Mouse (Mus musculus) spleen, adult 2 months (tissue): ENCODE data around the gene Ctnnd2.

Experiments used
- CTCF ChIP-seq: fragments of 200-500 bp; IDR thresholded peaks from 2 replicates; pipeline ENCODE4 v1.5.1; 2011; ENCODE audit warnings: mild to moderate bottlenecking, inconsistent platforms; ENCODE audit not compliant: insufficient read depth, insufficient read length, insufficient replicate concordance; ENCODE audit errors: extremely low read depth
- POLR2A ChIP-seq: fragments of 200-500 bp; IDR thresholded peaks from 2 replicates; pipeline ENCODE4 v1.6.1; 2011; ENCODE audit warnings: low read depth, low read length, inconsistent platforms

- TF ChIP-seq CTCF (no peak), POLR2A (no peak)
Observed at GRCm38 (mm10) chr15:30700762-30701161, 528.4 kb downstream of the Ctnnd2 start.
